Mouse (Mus musculus) bone marrow, adult 2 months (tissue): ENCODE measurements around the gene Pla2g3. TPM values are rescaled to one million over a fixed set of nuclear protein-coding genes. Genes with fewer than 3 reads are reported as not detected.

ENCODE experiments used
- H3K27ac ChIP-seq: fragments of 200-500 bp; 2 replicates; pipeline ENCODE4 v1.5.1; 2012; ENCODE audit warnings: low read depth, mild to moderate bottlenecking, control low read depth, inconsistent platforms, low read length; ENCODE audit not compliant: control insufficient read depth, poor library complexity, insufficient read depth
- H3K4me1 ChIP-seq: fragments of 200-500 bp; 2 replicates; pipeline ENCODE4 v1.6.1; 2011; ENCODE audit warnings: low read length; ENCODE audit not compliant: control insufficient read depth, insufficient read depth
- H3K4me3 ChIP-seq: fragments of 200-500 bp; replicated peaks from 2 replicates; pipeline ENCODE3; 2011; ENCODE audit warnings: mild to moderate bottlenecking, low read depth, low read length, control low read depth; ENCODE audit not compliant: control insufficient read depth
- CTCF ChIP-seq: fragments of 200-500 bp; IDR thresholded peaks from 2 replicates; pipeline ENCODE4 v1.5.1; 2011; ENCODE audit warnings: low read length, control low read depth; ENCODE audit not compliant: control insufficient read depth, insufficient read depth
- POLR2A ChIP-seq: fragments of 200-500 bp; IDR thresholded peaks from 2 replicates; pipeline ENCODE4 v1.6.1; 2011; ENCODE audit warnings: low read depth, mild to moderate bottlenecking, control low read depth, low read length, borderline replicate concordance; ENCODE audit not compliant: control insufficient read depth
- WGBS: fragments of 180-500 bp; shearing (Covaris S2); methylation state at CpG from one replicate; pipeline ENCODE4 v1.1.7; 2018; 5-methylcytosine and 5-hydroxymethylcytosine counted together
- polyA plus RNA-seq: library from polyadenylated mRNA; stranded (reverse); fragments of >200 nt; gene quantifications from 2 replicates; pipeline ENCODE4 v1.2.4, GENCODE M21; 2011; ENCODE audit warnings: low replicate concordance; ENCODE audit not compliant: missing spikeins, insufficient read depth, insufficient read length

The Pla2g3 gene
- polyA plus RNA-seq, 1 experiment, result not detected

DNA sequence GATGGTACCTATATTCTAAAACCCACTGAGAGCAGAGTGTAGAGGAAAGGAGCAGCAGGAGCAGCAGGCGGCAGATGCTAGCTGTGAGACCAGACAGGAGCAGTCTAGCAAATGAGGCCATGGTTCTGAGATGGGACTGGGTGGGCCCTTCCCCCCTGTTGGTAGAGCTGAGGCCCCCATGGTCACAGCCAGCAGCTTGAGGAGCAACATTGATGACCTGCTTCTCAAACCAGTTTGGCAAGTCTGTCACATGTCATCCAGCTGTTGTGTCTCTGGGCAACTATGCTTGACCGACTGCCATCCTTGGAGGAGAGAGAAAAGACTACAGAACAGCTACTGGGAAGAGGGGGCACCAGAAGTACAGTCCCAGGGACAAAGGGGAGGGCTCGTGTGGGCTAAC, 53.8 kb downstream of the Pla2g3 start:
- Histone ChIP-seq H3K4me1 (peaks cover 1% of the 10 kb centered on the region; the same call in 1 of the 2 replicates), H3K27ac (no peak overlapping the region), H3K4me3 (no peak overlapping the region)
- 65% methylated on average over 3 of the region's 3 CpGs for WGBS
- TF ChIP-seq CTCF (no peak), POLR2A (no peak)

DNA sequence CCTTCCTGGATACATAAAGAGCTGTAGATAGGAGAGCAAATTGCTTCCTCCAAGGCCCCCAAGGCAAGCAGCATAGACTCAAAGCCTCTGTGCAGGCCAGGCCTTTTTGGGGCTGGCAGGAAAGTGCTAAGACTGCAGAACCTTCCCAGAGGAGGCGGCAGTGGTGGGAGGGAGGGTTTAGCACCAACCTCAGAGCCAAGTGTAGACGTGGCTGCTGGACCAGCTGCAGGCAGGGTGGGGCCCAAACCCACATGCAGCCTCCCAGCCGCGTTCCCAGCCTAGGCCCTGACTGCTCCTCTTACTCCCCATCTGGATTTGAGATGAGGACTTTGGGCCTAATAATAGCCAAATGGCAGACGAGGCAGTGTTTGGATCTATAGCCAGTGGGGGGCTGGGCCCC, 54.9 kb downstream of the Pla2g3 start:
- 65% methylated on average over 5 of the region's 5 CpGs for WGBS
- H3K4me3 ChIP-seq, result no peak overlapping the region
- peaks cover 1% of the 10 kb centered on the region; the same call in 1 of the 2 replicates for H3K4me1 ChIP-seq
- no peak overlapping the region for H3K27ac ChIP-seq
- TF ChIP-seq CTCF (no peak), POLR2A (no peak)

DNA sequence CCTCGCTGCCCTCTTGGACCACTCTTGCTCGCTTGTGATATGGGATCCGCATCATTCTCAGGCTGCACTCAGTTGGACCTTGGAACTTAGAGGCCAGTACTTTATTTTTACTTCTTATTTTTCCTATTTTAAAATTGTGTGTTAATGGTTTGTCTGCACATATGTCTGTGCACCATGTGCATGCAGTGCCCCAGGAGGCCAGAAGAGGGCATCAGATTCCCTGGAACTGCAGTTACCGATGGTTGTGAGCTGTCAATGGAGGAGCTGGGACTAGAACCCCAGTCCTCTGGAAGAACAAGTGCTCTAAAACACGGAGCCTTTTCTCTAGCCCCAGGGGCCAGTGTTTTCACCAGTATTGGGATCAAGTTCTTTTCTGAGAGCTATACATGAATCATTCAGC, 56.3 kb downstream of the Pla2g3 start:
- peaks cover 1% of the 10 kb centered on the region; the same call in 1 of the 2 replicates for H3K4me1 ChIP-seq
- H3K27ac ChIP-seq, result no peak overlapping the region
- 91% methylated on average over 5 of the region's 5 CpGs for WGBS
- H3K4me3 ChIP-seq, result no peak overlapping the region
- TF ChIP-seq CTCF (no peak), POLR2A (no peak)

DNA sequence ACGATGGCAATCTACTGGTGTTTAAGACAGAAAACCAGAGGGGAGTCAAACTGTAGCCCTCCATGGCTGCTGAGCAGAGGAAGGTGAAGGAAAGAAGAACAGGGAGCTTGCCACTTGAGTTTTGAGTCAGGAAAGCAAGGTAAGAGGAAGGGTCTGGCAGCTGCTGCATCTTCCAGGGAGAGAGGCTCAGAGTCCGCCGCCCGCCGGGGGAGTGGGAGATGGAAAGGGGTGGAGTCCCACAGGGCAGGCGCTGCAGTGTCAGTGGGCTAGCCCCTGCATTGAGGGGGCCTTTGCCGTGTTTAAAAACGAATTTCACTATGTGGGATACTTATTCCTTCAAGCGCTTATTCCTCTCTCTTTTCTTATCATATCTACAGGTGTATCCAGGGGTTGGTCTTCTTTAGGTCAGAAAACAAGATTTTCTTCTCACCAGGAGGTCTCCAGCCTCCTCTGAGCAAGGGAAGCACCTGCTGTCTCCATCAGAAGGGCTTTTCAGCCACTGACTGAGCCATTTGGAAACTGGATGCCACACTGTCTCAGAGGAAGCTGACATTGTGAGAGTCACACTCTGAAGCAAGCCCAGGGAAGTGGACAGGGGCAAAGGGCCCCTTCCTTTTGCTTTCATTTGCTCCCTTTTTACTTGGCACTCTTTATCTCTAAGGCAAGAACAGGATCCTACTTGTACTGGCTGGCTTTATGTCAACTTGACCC, 57.6 kb downstream of the Pla2g3 start:
- TF ChIP-seq CTCF (no peak), POLR2A (no peak)
- H3K4me1 ChIP-seq, result peaks cover 1% of the 10 kb centered on the region; the same call in 1 of the 2 replicates
- H3K4me3 ChIP-seq, result no peak overlapping the region
- peak overlapping the region; percentile 69 for H3K27ac ChIP-seq
- 59% methylated on average over 9 of the region's 9 CpGs for WGBS

DNA sequence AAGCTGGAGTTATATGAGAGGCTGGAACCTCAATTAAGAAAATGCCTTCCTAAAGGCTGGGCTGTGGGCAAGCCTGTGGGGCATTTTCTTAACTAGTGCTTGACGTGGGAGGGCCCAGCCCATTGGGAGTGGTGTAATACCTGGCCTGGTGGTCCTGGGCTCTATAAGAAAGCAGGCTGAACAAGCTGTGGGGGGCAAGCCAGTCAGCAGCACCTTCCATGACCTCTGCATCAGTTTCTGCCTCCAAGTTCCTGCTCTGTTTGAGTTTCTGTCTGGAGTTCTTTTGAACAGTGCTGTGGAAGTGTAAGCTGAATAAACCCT, 58.1 kb downstream of the Pla2g3 start:
- Histone ChIP-seq H3K4me3 (no peak overlapping the region), H3K27ac (peak overlapping the region; percentile 1; the same call in 1 of the 2 replicates), H3K4me1 (peaks cover 1% of the 10 kb centered on the region; the same call in 1 of the 2 replicates)
- TF ChIP-seq CTCF (no peak), POLR2A (no peak)
- 10% methylated on average over 1 of the region's 1 CpGs for WGBS

DNA sequence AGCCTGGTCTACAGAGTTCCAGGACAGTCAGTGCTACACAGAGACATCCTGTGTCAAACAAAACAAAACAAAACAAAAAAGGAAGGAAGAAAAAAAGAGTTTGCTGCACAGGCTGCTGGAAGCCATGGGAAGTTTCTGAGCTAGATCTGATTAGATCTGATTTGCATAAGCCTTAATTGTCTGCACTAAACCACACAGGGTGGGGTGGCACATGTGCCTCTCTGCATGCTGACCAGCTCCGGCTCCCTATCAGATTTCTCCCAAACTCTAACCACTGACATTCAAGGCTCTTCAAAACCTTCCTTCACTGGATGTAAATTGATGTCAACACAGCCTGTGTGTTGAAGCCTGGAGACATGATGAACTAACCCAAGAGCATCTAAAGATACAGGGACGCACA, 59.0 kb downstream of the Pla2g3 start:
- no peak for TF ChIP-seq CTCF
- Histone ChIP-seq H3K27ac (no peak overlapping the region), H3K4me3 (no peak overlapping the region), H3K4me1 (peaks cover 1% of the 10 kb centered on the region; the same call in 1 of the 2 replicates)
- WGBS, result 65% methylated on average over 2 of the region's 2 CpGs

DNA sequence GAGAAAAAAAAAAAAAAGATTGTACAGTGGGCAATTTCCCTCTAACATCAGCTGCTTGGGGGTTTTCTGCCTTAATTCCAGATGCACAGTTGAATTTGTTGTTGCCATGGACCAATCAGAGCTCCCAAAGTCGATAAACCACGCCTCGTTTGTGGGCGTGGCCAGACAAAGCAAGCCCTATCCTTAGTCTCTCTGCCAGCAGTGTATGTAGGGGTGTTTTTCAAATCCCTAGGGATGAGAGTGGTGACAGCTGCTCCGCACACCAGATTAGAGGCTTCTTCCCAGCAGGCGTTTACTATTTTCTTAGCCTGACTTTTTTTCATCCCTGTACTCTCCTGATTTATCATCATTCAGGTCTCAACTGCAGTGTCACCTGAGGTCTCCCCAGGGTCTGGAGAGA, 59.9 kb downstream of the Pla2g3 start:
- no peak overlapping the region for H3K4me3 ChIP-seq
- TF ChIP-seq CTCF, result no peak
- no peak for TF ChIP-seq POLR2A
- no peak overlapping the region for H3K27ac ChIP-seq
- peaks cover 1% of the 10 kb centered on the region; the same call in 1 of the 2 replicates for H3K4me1 ChIP-seq
- 64% methylated on average over 6 of the region's 6 CpGs for WGBS

DNA sequence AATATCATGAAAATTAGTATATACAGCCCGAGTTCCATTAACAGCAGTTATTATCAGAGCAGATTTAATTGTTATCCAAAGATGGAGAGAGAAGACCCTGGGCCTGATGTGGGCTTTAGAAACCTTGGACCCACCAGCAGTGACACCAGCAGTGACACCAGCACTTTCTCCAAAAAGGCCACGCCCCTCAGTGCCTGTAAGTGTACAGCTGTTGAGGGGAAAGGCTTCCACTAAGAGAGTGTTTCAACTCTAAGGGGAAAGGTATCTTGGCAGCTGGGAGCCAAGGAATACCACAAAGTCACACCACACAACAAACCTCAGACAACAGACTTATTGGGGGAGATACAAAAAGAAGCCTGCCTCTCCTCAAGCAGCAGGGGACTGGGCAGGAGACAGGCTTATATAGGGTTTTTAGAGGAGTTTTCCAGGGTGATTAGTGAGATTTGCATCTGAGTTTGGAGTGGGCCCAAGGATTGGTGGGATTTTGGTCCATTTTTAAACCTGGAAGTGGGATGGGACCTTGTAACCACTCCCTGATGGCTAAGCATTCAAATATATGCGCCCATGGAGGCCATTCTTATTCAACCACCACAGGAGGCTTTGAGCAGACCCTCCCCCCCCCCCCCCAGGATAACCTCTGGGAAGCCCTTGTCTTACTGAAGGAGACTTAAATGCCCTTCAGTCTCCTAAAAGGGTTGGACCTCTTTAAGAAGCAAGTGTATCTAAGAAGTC, 60.6 kb downstream of the Pla2g3 start:
- Histone ChIP-seq H3K27ac (no peak overlapping the region), H3K4me1 (peaks cover 1% of the 10 kb centered on the region; the same call in 1 of the 2 replicates), H3K4me3 (no peak overlapping the region)
- 67% methylated on average over 3 of the region's 3 CpGs for WGBS
- no peak for TF ChIP-seq CTCF
- no peak for TF ChIP-seq POLR2A

Other genes with a start within 250 kb of the Pla2g3 start
- 50.8 and 78.5 TPM in 2 replicates for gene Drg1, start 221.9 kb upstream of the Pla2g3 start, polyA plus RNA-seq
- gene Patz1, start 199.4 kb upstream of the Pla2g3 start, polyA plus RNA-seq, result 33.6 and 53.9 TPM in 2 replicates
- gene Pik3ip1, start 157.9 kb upstream of the Pla2g3 start, polyA plus RNA-seq, result 11.6 and 29.7 TPM in 2 replicates
- gene Limk2, start 79.1 kb upstream of the Pla2g3 start, polyA plus RNA-seq, result 23.9 and 60.1 TPM in 2 replicates
- 5.9 and 9.2 TPM in 2 replicates for gene Rnf185, start 35.9 kb upstream of the Pla2g3 start, polyA plus RNA-seq
- 1.2 and 3.3 TPM in 2 replicates for gene Inpp5j, start 16.5 kb downstream of the Pla2g3 start, polyA plus RNA-seq
- 8.0 and 23.9 TPM in 2 replicates for gene Selenom, start 26.4 kb downstream of the Pla2g3 start, polyA plus RNA-seq
- 28.9 and 54.7 TPM in 2 replicates for gene Smtn, start 52.3 kb downstream of the Pla2g3 start, polyA plus RNA-seq
- 13.0 and 24.9 TPM in 2 replicates for gene Morc2a, start 160.9 kb downstream of the Pla2g3 start, polyA plus RNA-seq